Mouse (Mus musculus) MEL (cell line): Measurements from ENCODE around the gene Snd1. TPM values are rescaled to one million over a fixed set of nuclear protein-coding genes. Genes with fewer than 3 reads are reported as not detected.

Source experiments
- DNase-seq: peaks from one replicate; pipeline ENCODE4 v3.0.0; 2011; ENCODE audit warnings: low read depth, low spot score
- H3K27ac ChIP-seq: 2 replicates; pipeline ENCODE4 v1.5.1; 2012; ENCODE audit warnings: low read depth, mild to moderate bottlenecking, control low read depth, low read length, moderate library complexity; ENCODE audit not compliant: control insufficient read depth
- H3K27me3 ChIP-seq, 2 experiments: fragments of 150-350 bp in 1 of 2; sonication (generic) in 1 of 2; 2 replicates each; pipeline ENCODE4 v1.6.1; 2012; ENCODE audit warnings: low read length in 2 of 2, mild to moderate bottlenecking in 2 of 2, improper control_type of control experiment in 1 of 2, moderate library complexity in 1 of 2; ENCODE audit not compliant: insufficient read depth in 2 of 2, control insufficient read depth in 1 of 2
- H3K36me3 ChIP-seq, 2 experiments: 2 replicates each; pipeline ENCODE4 v1.6.1; 2012 to 2014; ENCODE audit warnings: low read length in 2 of 2, improper control_type of control experiment in 1 of 2, inconsistent platforms in 1 of 2, mild to moderate bottlenecking in 1 of 2; ENCODE audit not compliant: insufficient read depth in 2 of 2, control insufficient read depth in 1 of 2
- H3K4me1 ChIP-seq, 2 experiments: fragments of 150-350 bp in 1 of 2; sonication (generic) in 1 of 2; 2 replicates each; pipeline ENCODE4 v1.6.1; 2012; ENCODE audit warnings: low read length in 2 of 2, improper control_type of control experiment in 1 of 2, mild to moderate bottlenecking in 1 of 2; ENCODE audit not compliant: insufficient read depth in 2 of 2, control insufficient read depth in 1 of 2
- H3K4me3 ChIP-seq, 2 experiments: fragments of 150-350 bp in 1 of 2; sonication (generic) in 1 of 2; 2 replicates each; pipeline ENCODE4 v1.5.1; 2012; ENCODE audit warnings: low read depth in 2 of 2, low read length in 2 of 2, mild to moderate bottlenecking in 2 of 2, moderate library complexity in 2 of 2, control low read depth in 1 of 2, improper control_type of control experiment in 1 of 2; ENCODE audit not compliant: control insufficient read depth in 1 of 2, insufficient read depth in 1 of 2
- H3K79me2 ChIP-seq: 2 replicates; pipeline ENCODE4 v1.6.1; 2012; ENCODE audit warnings: mild to moderate bottlenecking, low read length, moderate library complexity; ENCODE audit not compliant: control insufficient read depth, poor library complexity, insufficient read depth
- H3K9ac ChIP-seq: 2 replicates; pipeline ENCODE4 v1.6.1; 2012; ENCODE audit warnings: low read depth, mild to moderate bottlenecking, control low read depth, low read length, moderate library complexity; ENCODE audit not compliant: control insufficient read depth, poor library complexity, severe bottlenecking
- H3K9me3 ChIP-seq: fragments of 150-350 bp; sonication (generic); replicated peaks from 2 replicates; pipeline ENCODE4 v1.6.1; 2012; ENCODE audit warnings: mild to moderate bottlenecking, low read length, improper control_type of control experiment, moderate library complexity; ENCODE audit not compliant: insufficient read depth
- CTCF ChIP-seq, 3 experiments: IDR thresholded peaks in 2 of 3; conservative IDR thresholded peaks in 1 of 3; 2 replicates each; pipeline ENCODE4 v1.5.1; 2011 to 2012; ENCODE audit warnings: low read length in 3 of 3, low read depth in 2 of 3, mild to moderate bottlenecking in 2 of 3, improper control_type of control experiment in 1 of 3, inconsistent platforms in 1 of 3, mixed read lengths in 1 of 3, moderate library complexity in 1 of 3; ENCODE audit not compliant: control insufficient read depth in 1 of 3, insufficient read depth in 1 of 3, poor library complexity in 1 of 3, severe bottlenecking in 1 of 3
- ELF1 ChIP-seq: IDR thresholded peaks from 2 replicates; pipeline ENCODE4 v1.6.1; 2014; ENCODE audit warnings: low read depth, mild to moderate bottlenecking, inconsistent platforms, low read length, improper control_type of control experiment, moderate library complexity
- EP300 ChIP-seq, 2 experiments: IDR thresholded peaks; 2 replicates each; pipeline ENCODE4 v1.6.1; 2011; ENCODE audit warnings: improper control_type of control experiment in 2 of 2, low read length in 2 of 2, low read depth in 1 of 2, mild to moderate bottlenecking in 1 of 2
- ETS1 ChIP-seq: IDR thresholded peaks from 2 replicates; pipeline ENCODE4 v1.6.1; 2012; ENCODE audit warnings: low read depth, mild to moderate bottlenecking, inconsistent platforms, low read length, improper control_type of control experiment, moderate library complexity
- GABPA ChIP-seq: IDR thresholded peaks from 2 replicates; pipeline ENCODE4 v1.6.1; 2012; ENCODE audit warnings: low read depth, mild to moderate bottlenecking, inconsistent platforms, low read length, improper control_type of control experiment, moderate library complexity
- GATA1 ChIP-seq: IDR thresholded peaks from 2 replicates; pipeline ENCODE4 v1.6.1; 2011; ENCODE audit warnings: low read depth, low read length, improper control_type of control experiment
- HCFC1 ChIP-seq: IDR thresholded peaks from 2 replicates; pipeline ENCODE4 v1.6.1; 2012; ENCODE audit warnings: low read depth, mild to moderate bottlenecking, inconsistent platforms, low read length, improper control_type of control experiment, moderate library complexity
- JUND ChIP-seq: IDR thresholded peaks from 2 replicates; pipeline ENCODE4 v1.6.1; 2011; ENCODE audit warnings: low read depth, mild to moderate bottlenecking, improper control_type of control experiment, low read length
- MAFK ChIP-seq: IDR thresholded peaks from 2 replicates; pipeline ENCODE4 v1.6.1; 2011; ENCODE audit warnings: low read depth, mild to moderate bottlenecking, low read length, improper control_type of control experiment, borderline replicate concordance
- MAZ ChIP-seq: IDR thresholded peaks from 2 replicates; pipeline ENCODE4 v1.6.1; 2012; ENCODE audit warnings: low read depth, mild to moderate bottlenecking, inconsistent platforms, low read length, improper control_type of control experiment
- MXI1 ChIP-seq: IDR thresholded peaks from 2 replicates; pipeline ENCODE4 v1.6.1; 2011; ENCODE audit warnings: mild to moderate bottlenecking, low read depth, low read length, improper control_type of control experiment
- MYB ChIP-seq: IDR thresholded peaks from 2 replicates; pipeline ENCODE4 v1.6.1; 2011; ENCODE audit warnings: mild to moderate bottlenecking, low read depth, low read length, improper control_type of control experiment
- MYC ChIP-seq: IDR thresholded peaks from 2 replicates; pipeline ENCODE4 v1.6.1; 2011; ENCODE audit warnings: low read depth, mild to moderate bottlenecking, low read length, improper control_type of control experiment, moderate library complexity
- POLR2AphosphoS2 ChIP-seq: IDR thresholded peaks from 2 replicates; pipeline ENCODE4 v1.6.1; 2011; ENCODE audit warnings: low read length, improper control_type of control experiment
- POLR2AphosphoS5 ChIP-seq: IDR thresholded peaks from 2 replicates; pipeline ENCODE4 v1.6.1; 2012; ENCODE audit warnings: low read depth, borderline replicate concordance, mild to moderate bottlenecking, inconsistent platforms, low read length, moderate library complexity, mixed read lengths
- SIN3A ChIP-seq: IDR thresholded peaks from 2 replicates; pipeline ENCODE4 v1.6.1; 2012; ENCODE audit warnings: low read length, improper control_type of control experiment, inconsistent platforms
- SMC3 ChIP-seq: IDR thresholded peaks from 2 replicates; pipeline ENCODE4 v1.6.1; 2011; ENCODE audit warnings: low read depth, low read length, improper control_type of control experiment
- TAL1 ChIP-seq: IDR thresholded peaks from 2 replicates; pipeline ENCODE4 v1.6.1; 2012; ENCODE audit warnings: mild to moderate bottlenecking, inconsistent platforms, low read length, moderate library complexity, mixed read lengths
- TBP ChIP-seq: IDR thresholded peaks from 2 replicates; pipeline ENCODE4 v1.8.0; 2011; ENCODE audit warnings: low read depth, low read length, improper control_type of control experiment
- TCF12 ChIP-seq: IDR thresholded peaks from 2 replicates; pipeline ENCODE4 v1.6.1; 2014; ENCODE audit warnings: low read depth, mild to moderate bottlenecking, inconsistent platforms, low read length, improper control_type of control experiment, moderate library complexity
- UBTF ChIP-seq: IDR thresholded peaks from 2 replicates; pipeline ENCODE4 v1.6.1; 2012; ENCODE audit warnings: low read depth, mild to moderate bottlenecking, inconsistent platforms, low read length, improper control_type of control experiment, moderate library complexity, borderline replicate concordance; ENCODE audit not compliant: insufficient read depth
- USF1 ChIP-seq: IDR thresholded peaks from 2 replicates; pipeline ENCODE4 v1.6.1; 2014; ENCODE audit warnings: low read depth, mild to moderate bottlenecking, inconsistent platforms, low read length, improper control_type of control experiment, moderate library complexity
- ZC3H11A ChIP-seq: IDR thresholded peaks from 2 replicates; pipeline ENCODE4 v1.6.1; 2012; ENCODE audit warnings: low read depth, mild to moderate bottlenecking, inconsistent platforms, low read length, improper control_type of control experiment
- ZMIZ1 ChIP-seq: IDR thresholded peaks from 2 replicates; pipeline ENCODE4 v1.6.1; 2012; ENCODE audit warnings: low read depth, mild to moderate bottlenecking, inconsistent platforms, low read length, improper control_type of control experiment, moderate library complexity
- polyA plus RNA-seq, 2 experiments: library from polyadenylated mRNA; stranded (reverse) in 1 of 2; unstranded in 1 of 2; fragments of >175 nt in 1 of 2; fragments of >200 nt in 1 of 2; gene quantifications; 2 replicates each; pipeline versions ENCODE4 v1.2.1 to v1.2.4; 2012; ENCODE audit warnings: low replicate concordance in 2 of 2, low read depth in 1 of 2; ENCODE audit not compliant: insufficient read length in 2 of 2, insufficient read depth in 1 of 2, missing spikeins in 1 of 2
- total RNA-seq: library from RNA; depleted of rRNA; stranded (reverse); fragments of 300-350 nt; gene quantifications from 2 replicates; pipeline ENCODE4 v1.2.3, GENCODE M21; 2012

Gene Snd1
- total and polyA plus RNA-seq, 3 experiments = 192 to 280 TPM; not detected in 1

DNA sequence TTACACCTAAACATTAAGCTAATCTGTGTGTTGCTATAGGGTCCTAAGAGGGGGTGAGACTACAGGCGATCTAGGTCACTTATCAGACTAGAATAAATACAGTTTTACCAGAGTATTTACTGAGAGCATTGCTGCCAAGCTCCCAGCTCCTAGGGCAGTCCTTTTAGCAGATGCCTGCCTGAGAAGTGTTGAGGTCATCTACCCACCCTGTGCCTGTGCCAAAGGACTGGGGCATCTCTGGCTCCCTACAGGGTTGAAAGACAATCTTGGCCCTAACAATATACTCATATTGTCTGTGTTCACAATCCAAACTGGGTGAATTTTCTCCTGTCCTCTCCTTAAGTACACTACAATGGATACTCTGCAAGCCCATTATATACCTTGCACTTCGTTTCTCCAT, 340.0 kb downstream of the Snd1 start:
- no peak overlapping the region for H3K9ac ChIP-seq
- no peak for DNase-seq
- no peak overlapping the region for H3K27ac ChIP-seq
- no peaks in the 10 kb centered on the region; a peak in 1 of 4 replicates for H3K36me3 ChIP-seq
- H3K9me3 ChIP-seq = no peaks in the 10 kb centered on the region
- H3K79me2 ChIP-seq = no peaks in the 10 kb centered on the region
- TF ChIP-seq TAL1 (no peak), MXI1 (no peak), GATA1 (no peak), ETS1 (no peak), CTCF (IDR thresholded peaks at IDR 0.05 in 2 of 3, conservative IDR thresholded peaks at IDR 0.05 in 1 of 3; ENCODE audit: control insufficient read depth in 1 of 3, insufficient read depth in 1 of 3, low read depth in 2 of 3, low read length in 3 of 3, poor library complexity in 1 of 3, severe bottlenecking in 1 of 3) (no peak), JUND (no peak), MYC (no peak), POLR2AphosphoS5 (no peak), GABPA (no peak), HCFC1 (no peak), ELF1 (no peak), SIN3A (no peak), TBP (no peak), MAZ (no peak), MAFK (no peak), POLR2AphosphoS2 (no peak)
- TF ChIP-seq, all 39 proteins: peak for 0
- no peak overlapping the region for H3K4me3 ChIP-seq
- no peaks in the 10 kb centered on the region for H3K27me3 ChIP-seq
- H3K4me1 ChIP-seq = no peaks in the 10 kb centered on the region

DNA sequence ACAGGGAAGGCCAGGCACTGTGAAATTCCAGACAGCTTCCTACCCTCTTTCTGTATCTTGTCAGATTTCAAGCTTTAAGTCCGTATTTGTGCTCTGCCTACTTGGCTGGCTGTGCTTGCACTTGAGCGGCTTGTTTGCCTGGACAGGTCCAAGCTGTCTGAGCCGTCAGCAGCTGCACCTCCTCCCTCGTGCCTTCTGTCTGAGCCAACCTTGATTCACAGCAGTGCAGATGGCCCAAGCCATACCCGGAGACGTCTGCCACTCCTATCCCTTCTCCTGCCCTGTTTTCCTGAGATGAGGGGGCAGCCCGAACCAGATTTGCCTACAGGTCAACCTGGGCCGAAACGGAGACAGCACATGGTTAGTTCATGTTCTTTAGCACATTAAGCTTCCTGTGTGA, 342.1 kb downstream of the Snd1 start:
- H3K4me3 ChIP-seq = no peak overlapping the region
- H3K9me3 ChIP-seq = no peaks in the 10 kb centered on the region
- no peaks in the 10 kb centered on the region for H3K27me3 ChIP-seq
- H3K79me2 ChIP-seq = no peaks in the 10 kb centered on the region
- H3K9ac ChIP-seq = no peak overlapping the region
- TF ChIP-seq ZMIZ1 = no peak
- TF ChIP-seq JUND = no peak
- no peak for TF ChIP-seq TCF12
- no peak for TF ChIP-seq MYC
- no peak for TF ChIP-seq TAL1
- TF ChIP-seq GATA1 = no peak
- no peak for TF ChIP-seq ZC3H11A
- no peak for TF ChIP-seq MXI1
- TF ChIP-seq MYB = no peak
- TF ChIP-seq EP300 (IDR thresholded peaks at IDR 0.05; ENCODE audit: low read depth in 1 of 2, low read length in 2 of 2) = no peak
- no peak for TF ChIP-seq SMC3
- no peak for TF ChIP-seq TBP
- no peak for TF ChIP-seq ETS1
- no peak for TF ChIP-seq USF1
- TF ChIP-seq MAFK = no peak
- no peak for TF ChIP-seq UBTF
- TF ChIP-seq SIN3A = no peak
- peaks cover 0 to 6% of the 10 kb centered on the region in 2 experiments; a peak in 2 of 4 replicates for H3K36me3 ChIP-seq
- no peaks in the 10 kb centered on the region for H3K4me1 ChIP-seq
- no peak overlapping the region for H3K27ac ChIP-seq
- no peak for DNase-seq
